Mouse (Mus musculus): ENCODE results near the gene Tctex1d1.

The Tctex1d1 gene

DNA sequence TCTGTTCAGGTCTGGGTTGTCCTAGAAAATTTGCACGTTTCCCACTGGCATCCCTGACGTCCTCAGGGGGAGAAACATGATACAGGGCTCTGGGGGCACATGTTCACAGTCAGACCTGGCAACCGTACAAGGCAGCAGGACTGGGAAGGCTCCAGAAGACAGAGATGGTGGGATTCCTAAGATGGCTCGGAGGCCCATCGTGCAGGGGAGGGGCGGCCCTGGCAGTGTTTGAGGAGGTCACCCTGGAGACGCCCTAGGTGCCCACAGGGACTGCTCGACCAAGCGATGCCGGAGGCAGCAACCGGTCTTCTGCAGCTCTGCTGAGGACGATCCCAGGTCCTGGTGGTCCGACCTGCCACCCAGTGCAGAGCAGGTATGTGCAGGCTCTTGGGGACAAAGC, at the start of gene Tctex1d1:
Gene Tctex1d1, plus strand, starts transcription at position 167 of the 400 bp plus-strand sequence.
- DNase-seq = no peak

DNA sequence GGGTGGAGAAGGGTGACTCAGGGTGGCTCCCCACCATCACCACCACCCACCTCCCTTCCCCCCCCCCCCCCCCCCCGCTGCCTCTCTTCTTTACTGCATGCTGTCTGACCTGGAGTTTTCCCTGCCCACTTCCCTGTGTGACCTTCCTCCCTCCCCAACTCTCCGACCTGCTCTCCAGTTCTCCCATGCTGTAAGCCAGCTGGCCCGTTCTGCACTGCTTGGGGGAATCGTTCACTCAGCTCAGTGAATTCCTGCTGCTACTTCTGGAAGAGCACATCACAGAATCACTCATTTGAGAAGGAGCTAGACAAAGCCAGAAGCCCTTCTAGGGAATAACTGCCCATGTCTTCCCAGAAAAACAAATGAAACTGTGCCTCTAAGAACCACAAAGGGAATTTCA, 48.9 kb upstream of the Tctex1d1 start:
- DNase-seq = no peak

DNA sequence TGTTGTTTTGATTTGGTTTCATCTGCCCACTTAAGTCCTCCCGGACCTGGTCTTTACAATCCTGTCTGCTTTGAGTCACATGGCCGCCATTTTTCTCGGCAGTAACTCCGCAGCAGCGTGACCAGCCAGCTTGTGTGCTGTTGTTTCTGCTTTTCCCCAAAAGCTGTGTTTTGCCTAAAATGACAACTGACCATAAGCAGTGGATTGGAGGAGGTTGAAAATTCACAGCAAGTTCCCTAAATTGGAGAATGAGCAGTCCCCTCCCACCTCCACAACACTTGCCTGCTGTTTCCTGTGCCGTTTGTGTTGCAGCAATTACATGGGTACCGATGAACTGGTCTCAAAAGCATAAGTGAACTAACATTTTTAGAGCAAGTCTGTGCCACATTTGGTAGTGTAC, 47.7 kb upstream of the Tctex1d1 start:
- no peak for DNase-seq

DNA sequence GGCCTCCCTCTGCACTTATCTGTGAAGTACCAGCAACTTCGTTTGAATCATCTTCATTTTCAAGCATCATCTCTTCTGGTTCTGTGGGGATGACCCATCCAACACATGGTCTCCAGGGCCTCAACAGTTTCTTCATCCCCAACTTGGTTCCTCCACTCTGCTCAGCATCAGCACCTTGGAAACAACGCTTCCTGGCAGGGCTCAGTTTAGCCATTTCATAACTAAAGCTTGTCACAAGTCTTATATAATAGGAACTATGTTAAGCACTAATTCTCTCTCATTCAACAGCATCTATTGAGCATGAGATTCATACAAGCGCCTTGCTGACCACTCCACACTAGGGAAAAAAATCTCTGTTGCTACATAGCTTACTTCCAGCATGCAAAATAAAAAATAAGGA, 38.1 kb upstream of the Tctex1d1 start:
- no peak for DNase-seq

DNA sequence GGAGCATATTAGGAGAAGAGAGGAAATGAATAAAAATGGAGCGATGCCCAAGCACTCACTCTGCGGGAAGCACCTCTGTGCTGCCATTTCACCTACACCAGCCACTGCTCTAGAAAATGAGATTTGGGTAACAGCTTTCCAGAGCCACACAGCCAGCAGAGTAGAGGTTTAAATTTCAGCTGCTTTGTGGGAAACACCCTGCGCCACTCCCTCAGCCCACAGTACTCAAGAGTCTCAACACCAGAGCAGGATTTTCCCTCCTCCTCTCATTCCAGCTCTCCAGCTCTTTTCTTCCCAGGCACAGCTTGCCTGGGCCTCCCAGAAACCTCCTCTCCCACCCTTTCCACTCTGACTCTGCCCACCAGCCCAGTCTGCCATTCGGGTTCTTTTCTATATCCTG, 37.7 kb upstream of the Tctex1d1 start:
- no peak for DNase-seq

DNA sequence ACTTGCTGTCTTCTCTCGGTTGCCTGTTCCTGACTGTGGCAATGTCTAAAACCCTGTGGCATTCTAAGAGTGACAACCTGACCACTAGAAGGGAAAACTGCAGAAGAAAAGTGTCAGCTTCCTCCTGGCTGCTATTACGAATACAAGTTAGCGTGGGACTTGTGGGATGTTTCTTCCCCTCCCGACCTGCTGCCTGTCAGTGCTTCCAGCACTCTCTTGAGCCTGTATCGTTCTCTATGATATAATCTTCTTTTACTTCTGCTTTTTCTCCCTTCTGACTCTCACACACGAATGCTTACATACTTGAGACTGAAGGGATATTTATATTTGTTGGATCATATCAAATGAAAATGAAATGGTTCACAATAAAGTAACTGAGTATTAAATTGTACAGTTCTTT, 34.1 kb upstream of the Tctex1d1 start:
- DNase-seq = no peak

DNA sequence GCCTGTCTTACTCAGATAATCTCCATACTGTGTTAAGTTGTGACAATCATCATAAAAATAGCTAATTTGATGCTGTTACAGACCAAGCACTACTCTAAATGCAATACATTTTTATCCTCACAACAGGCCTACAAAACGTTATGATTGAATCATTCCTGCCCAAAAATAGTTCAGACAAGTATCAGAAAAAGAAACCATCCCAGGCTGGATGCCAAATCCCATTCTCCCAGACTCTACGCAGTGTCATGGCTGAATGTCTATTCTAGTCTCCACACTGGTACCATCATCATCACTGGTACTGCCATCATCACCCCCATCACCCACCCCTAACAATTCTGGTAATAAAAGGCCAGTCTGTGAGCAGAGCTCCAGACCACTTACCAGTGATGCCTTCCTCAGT, 25.9 kb upstream of the Tctex1d1 start:
- no peak for DNase-seq

DNA sequence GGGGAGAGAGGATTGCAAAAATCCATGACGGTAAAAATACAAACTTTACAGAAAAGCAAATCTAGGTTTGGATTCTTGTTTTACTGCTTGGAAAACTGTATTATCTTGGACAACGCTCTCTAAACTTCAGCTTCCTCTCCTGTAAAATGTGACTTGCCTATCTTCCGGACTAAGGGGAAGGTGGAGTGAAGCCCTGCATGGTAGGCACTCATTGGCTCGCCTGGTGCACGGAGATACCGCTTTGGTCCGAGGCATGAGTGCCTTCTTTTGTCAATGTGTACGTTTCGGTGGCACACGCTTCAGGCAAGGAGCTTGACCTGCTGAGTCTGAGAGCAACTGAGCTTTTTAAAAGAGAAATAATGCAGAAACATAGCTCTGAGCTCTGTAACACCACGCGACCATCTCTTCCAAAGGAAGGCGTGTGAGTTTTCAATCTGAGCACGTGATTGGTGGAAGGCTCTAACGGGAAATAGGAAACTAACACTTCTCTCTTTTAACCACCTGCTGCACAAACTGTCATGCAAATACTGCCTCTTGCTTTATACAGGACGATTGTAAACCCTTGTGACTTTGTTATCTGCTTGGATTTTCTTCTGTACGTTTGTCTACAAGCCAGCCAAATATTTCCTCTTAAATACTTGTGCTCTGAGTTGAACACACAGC, 23.0 kb upstream of the Tctex1d1 start:
- no peak for DNase-seq

DNA sequence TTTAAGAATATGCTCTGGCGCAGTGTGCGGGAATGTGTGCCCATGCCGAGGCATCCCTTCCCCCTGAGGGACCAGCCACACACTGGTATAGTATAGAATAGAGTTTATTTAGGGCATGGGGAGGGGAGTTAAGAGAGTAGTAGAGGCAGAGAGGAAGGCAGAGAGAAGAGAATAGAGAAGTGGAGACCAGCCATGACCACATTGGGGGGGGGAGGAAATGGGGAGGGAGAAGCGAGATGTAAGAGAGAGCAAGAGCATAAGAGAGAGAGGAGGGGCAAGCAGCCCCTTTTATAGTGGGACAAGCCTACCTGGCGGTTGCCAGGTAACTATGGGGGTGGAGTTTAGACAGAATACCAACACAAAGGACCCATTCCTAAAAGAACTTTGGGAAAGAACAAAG, 19.0 kb upstream of the Tctex1d1 start:
- DNase-seq = no peak

DNA sequence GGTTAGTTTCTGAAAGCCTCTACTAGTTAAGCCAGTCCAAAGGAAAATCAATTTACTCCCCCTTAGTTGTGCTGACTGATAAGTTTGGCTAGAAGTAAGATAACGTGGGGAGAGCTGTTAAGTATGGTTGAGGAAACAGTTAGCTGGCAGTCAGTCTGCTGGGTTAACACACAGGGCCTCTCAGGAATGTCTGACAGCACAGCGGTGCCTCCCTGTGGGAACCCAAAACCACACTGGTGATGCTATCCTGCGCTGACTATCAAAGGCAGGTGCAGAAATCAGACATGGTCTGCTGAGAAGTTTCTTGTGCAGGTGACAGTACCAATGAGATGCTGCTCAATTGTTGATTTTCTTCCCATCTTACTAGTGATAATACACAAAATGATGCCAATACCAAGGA, 14.2 kb upstream of the Tctex1d1 start:
- DNase-seq = no peak

DNA sequence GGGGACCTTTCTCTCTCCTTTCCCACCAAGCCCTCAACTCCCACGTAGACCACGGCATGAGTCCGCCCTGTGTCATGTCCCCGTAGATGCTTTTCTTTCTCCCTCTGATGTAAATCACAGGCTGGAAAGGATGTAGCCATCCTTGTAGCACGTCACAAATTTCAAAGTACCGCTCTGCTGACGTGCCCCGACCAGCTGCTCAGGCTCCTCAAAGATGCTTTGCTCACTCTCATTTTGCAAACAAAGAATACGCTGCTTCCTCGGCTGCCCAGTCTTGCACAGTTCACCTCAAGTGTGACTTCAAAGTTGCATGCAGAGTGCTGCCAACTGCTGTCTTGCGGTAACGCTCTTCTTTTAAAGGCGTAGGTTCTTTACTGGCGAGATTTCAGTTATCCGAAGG, 10.6 kb upstream of the Tctex1d1 start:
- DNase-seq = no peak

DNA sequence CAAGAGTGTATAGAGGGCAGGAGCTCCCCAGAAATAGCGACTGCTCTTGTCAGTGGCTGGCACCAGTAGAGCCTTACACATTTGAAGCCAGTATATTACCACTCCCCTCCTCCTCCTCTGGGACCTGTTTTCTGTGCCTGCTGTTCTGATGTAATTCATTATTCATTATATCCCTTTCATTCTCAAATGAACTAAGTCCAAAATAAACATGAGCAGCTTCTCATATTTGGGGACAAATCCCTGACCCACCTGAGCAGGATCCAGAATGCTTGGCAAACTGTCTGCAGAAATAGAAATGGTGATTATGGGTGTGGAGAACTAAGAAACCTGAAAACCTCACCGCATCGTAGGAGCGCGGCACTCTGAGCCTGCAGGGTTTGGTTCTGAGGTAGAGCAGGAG, 8.8 kb upstream of the Tctex1d1 start:
- no peak for DNase-seq

DNA sequence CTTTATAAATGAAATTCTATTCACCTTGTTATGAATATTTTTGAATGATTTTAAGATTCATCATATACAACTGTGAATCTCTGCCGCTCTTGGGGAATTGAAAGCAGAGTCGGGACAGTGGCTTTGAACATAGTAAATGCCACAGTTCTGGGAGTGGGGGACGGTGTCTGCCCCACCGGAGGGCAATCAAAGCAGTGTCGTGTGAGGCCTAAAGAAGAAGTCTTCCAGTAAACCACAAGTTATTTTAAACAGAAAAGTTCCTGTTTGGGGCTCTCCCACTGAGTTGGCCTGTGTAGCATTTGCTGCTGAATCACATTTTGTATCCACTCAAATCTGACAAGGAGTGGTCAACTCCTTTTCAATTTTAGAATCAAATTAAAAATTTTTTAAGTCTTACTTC, 7.2 kb upstream of the Tctex1d1 start:
- DNase-seq = no peak

DNA sequence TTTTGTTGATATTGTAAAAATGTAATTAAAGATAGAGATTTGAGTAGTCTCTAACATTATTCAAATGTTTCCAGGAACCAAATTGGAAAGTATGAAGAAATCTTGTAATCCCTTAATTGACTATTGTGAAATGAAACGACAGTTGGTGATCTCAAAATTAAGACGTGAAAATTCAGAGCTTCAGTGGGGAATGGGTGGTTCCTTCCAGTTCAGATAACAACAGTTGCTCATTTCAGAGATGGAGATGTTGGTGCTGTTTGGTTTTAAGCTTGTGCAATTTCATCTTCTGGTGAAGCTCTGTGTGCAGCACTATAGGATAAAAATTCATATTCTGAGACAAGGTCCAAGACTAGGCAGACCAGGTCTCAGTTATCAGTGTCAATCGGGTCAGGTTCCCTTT, 6.3 kb upstream of the Tctex1d1 start:
- no peak for DNase-seq

DNA sequence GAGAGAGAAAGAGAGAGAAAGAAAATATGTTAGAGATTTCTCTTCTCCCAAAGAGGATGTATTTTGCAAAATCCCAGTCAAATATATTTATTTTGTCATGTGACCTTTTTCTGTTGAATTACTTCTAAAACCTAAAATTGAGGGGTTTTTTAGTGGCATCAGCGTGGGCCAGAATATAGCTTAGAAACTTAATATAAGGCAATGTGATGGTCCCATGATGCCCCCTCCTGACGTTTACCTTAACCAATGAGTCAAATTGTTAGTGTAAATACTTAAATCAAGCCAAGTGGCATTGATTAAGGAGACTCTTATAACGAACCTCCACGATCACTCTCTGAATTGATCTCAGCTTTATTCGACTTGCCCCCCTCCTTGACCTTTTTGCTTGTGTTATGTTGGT, 4.2 kb upstream of the Tctex1d1 start:
- no peak for DNase-seq

DNA sequence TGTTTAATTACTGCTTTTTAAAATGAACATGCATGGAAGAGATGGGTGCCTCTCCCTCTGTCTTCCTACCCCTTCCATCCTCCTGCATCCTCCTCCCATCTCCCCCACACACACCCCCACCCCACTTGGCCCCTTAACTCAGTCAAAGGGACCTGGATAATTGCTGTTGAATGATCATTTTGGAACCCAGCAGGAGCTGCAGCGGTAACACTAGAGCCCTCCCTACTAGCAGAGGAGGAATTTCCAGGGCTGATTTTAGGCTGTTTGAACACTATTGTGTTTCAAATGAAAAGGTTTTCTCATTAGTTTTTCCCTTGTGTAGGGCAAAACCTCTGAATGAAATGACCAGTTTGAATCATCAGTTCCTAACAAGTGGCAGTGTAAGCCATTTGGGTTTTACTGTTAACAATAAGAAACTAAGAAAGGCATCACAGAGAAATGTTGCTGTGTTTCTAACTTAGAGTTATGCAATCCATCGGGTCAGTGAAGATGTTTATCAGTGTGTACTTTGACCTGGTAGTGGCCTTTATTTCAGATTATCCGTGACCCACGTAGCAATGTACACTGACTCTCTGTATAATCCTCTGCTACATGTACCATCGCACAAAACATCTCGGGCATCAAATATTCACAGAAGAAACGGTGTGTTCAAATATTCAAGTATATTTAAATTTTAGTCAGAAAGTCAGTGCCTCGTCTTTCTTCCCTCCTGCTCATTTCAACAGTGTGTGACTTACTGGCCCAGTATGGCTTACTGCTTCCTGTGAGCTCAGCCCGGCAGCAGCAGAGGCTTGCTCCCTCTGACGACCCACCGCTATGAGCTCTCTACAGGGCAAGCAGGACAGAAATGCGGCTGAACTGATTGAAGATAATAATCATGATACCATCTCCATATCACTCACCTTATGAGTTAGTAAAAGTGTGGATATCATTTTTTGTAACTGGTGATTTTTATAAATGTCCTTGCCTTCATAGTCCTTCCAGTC, 1.8 kb upstream of the Tctex1d1 start:
- no peak for DNase-seq

DNA sequence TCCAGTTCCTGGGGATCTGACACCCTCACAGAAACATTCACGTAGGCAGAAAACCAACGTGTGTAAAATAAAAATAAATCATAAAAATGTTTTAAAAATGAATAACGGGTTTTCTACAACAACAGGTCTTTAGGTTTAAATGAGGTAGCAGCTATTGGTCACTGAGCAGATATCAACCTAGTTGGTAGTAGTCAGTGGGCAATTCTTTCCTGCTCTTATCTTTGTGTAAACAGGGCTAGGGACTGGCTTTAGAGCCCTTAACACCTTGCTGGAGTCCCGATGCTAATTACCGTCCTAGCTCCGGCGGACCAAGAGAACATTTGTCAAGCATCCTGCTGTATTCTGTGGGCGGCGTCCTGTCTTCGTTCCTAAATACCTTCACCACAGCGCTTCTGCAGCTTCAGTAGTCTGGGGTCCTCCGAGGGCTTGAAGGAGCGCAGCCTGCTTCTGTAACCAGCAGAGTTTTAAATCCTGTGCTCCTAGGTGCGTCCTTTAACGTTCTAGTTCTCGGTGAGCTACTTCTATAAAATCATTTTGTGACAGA, 556 bp upstream of the Tctex1d1 start:
- DNase-seq = no peak

DNA sequence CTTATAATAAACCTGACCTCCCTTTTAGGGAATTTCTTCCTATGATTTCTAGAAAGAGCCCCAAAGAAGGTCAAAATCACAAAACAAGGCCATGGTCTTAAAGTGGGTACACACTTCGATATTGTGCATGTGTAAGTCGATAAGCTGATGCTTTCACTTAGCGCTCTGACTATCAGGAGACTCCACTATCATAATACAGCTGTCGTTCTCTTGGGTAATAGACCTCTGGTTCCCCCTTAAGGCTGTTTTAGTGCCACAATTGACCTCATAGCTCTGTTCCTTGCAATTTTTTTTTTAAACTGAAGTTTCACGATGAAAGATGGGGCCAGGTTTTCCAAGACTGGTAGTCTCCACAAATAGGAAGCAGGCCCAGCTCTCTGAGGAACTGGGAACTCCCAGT, 979 bp downstream of the Tctex1d1 start:
- DNase-seq = no peak

DNA sequence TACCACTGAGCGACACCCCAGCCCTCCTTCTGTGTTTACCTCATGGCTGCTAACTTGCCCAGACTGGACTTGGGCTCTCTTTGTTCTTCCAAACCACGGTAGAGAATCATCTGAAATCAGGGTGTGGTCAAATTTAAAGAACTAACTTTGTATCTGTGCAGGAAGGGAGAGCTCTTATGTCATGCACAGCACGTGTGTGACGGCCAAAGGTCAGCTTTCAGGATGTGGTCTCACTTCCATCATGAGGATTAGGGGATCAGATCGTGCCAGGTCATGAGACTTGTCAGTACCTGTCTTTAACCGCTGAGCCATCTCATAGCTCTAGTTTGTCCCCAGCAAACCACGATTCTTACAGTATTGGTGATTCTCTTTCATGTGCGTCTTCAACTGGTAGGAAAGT, 3.3 kb downstream of the Tctex1d1 start:
- DNase-seq = no peak

DNA sequence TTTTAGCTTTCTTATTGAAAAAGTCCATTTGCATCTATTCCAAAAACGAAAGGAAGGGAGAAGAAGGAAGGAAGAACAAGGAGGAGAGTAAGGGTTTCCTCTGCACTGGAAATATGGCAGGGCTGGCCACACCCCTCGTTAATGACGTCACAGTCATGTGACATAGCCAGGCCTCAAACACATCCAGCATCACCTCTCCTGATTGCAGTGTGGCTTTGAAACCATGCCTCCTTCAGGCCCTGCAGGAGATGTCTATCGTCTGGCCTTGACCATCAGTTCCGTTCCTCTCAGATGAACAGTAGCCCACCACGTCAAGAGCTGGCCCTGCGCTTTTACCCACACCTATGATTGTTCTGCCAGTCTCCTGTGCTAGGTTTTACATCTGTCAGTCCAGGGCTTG, 7.8 kb downstream of the Tctex1d1 start:
- DNase-seq = no peak

DNA sequence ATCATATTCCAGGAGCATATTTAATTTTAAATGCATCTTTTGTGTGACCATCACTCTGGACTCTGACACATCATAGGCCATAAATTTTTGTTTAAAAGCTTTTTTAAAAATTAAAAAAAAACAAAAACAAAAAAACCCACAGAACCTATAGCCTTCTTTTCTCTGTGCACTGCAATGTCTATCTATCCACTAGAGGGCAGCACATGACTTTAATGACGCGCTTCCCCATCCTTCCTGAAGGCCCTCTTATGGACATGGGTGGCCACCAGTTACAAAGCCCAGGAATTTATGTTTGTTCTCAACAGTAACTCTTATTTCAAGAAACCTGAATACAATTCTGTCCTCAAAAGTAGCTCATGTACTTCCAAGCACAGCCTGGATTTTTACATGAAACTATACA, 8.5 kb downstream of the Tctex1d1 start:
- DNase-seq = peak; percentile 46 to 70

DNA sequence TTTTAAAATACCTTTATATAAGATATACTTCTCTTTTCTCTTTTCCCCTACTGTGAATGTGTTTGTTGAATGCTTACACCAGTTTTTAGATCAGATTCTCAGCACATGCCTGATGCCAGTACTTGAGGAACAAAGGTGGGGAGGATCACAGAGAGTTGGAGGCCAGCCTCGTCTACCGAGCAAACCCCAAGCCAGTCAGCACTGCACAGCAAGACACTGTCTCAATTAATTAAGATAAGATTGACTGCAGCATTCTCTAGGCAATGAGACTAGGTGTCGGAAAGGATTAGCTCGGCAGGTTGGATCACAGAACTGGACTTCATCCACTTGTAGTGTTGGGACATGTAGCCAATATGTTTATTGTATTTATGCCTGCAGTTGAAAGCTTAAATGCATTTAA, 8.9 kb downstream of the Tctex1d1 start:
- no peak for DNase-seq

DNA sequence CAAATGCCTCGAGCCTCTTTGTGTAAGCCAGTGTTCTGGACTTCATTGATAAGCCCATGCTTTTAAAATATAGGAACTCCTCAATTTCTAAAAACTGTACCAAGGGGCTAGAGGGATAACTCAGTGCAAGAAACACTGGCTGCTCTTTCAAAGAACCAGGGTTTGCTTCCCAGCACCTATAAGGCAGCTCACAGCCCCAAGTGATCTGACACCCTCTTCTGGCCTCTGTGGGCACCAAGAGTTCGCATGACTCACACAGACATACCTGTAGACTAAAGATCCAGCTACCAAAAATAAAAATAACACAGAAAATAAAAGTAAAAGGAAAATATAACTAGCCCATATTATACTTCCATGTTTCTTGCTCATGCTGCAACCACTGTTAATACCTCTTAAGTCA, 9.3 kb downstream of the Tctex1d1 start:
- DNase-seq = no peak

DNA sequence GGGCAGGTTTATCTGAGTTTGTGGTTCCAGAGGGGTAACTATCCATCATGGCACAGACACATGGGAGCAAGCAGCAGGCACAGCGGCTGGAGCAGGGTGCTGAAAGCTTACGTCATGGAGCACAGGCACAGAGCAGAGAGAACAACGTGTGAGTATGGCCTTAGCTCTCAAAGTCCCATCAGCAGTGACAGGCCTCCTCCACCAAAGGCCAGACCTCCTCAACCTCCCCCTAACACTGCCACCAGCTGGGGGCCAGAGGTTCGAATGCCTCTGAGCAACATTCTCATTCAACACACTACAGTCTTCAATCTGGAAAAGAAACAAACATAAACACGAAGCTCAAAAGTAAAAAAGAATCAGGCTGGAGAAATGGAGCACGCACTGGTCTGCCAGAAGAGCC, 10.1 kb downstream of the Tctex1d1 start:
- no peak for DNase-seq
